Mouse (Mus musculus) neural tube, embryonic 12.5 days (tissue): ENCODE measurements at regions not wholly inside any gene's neighbourhood (a gene's known extent, or its start where the extent isn't known, plus 50 kb on each side); places are given as distances from the start of the nearest gene placed in this dataset.

ENCODE experiments used
- ATAC-seq: fragments of 200-750 bp; cut with Nextera tagmentation; 2 replicates; pipeline ENCODE4 v1.8.0; 2017; ENCODE audit warnings: low read depth, mild to moderate bottlenecking, moderate TSS enrichment, moderate library complexity; ENCODE audit not compliant: low FRiP score
- H3K27ac ChIP-seq: fragments of 300-500 bp; sonication (generic); 2 replicates; pipeline ENCODE4 v1.5.1; 2016
- H3K27me3 ChIP-seq: fragments of 300-500 bp; sonication (generic); replicated peaks from 2 replicates; pipeline ENCODE4 v1.6.1; 2016; ENCODE audit warnings: mild to moderate bottlenecking
- H3K36me3 ChIP-seq: fragments of 300-500 bp; sonication (generic); 2 replicates; pipeline ENCODE4 v1.6.1; 2016; ENCODE audit warnings: mild to moderate bottlenecking
- H3K4me1 ChIP-seq: fragments of 300-500 bp; sonication (generic); 2 replicates; pipeline ENCODE4 v1.6.1; 2016
- H3K4me2 ChIP-seq: fragments of 300-500 bp; sonication (generic); replicated peaks from 2 replicates; pipeline ENCODE4 v1.6.1; 2016; ENCODE audit warnings: mild to moderate bottlenecking
- H3K4me3 ChIP-seq: fragments of 300-500 bp; sonication (generic); 2 replicates; pipeline ENCODE4 v1.5.1; 2016
- H3K9ac ChIP-seq: fragments of 300-500 bp; sonication (generic); 2 replicates; pipeline ENCODE4 v1.6.1; 2016; ENCODE audit warnings: mild to moderate bottlenecking
- H3K9me3 ChIP-seq: fragments of 300-500 bp; sonication (generic); 2 replicates; pipeline ENCODE4 v1.6.1; 2016; ENCODE audit warnings: mild to moderate bottlenecking
- WGBS: fragments of 180-500 bp; shearing (Covaris S2); methylation state at CpG from one replicate; pipeline ENCODE4 v1.1.7; 2016; 5-methylcytosine and 5-hydroxymethylcytosine counted together

DNA sequence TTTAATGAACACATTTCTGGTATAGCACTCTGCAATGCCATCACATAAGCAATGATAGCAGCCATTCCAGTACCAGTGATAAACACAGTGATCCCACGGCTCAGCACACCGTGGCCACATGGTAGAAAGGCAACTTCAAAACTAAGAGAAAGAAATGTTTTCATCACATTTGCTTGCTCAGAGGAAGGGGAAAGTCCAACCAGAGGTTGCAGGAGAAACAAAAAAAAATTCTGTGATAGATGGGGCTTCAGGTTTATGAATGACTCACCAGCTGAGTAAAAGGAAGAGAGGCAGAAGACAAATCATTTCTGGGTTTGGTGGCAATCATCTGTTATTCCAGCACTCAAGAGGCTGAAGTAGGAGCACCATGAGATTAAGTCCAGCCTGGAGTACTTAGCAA is 103.5 kb downstream of the Gm9733 start:
- ATAC-seq: no peak
- H3K4me3 ChIP-seq: no peak overlapping the region
- no peak overlapping the region for H3K4me2 ChIP-seq
- H3K27ac ChIP-seq: no peak overlapping the region
- H3K27me3 ChIP-seq: no peaks in the 10 kb centered on the region
- WGBS: 93% methylated on average over 2 of the region's 2 CpGs
- no peaks in the 10 kb centered on the region for H3K9me3 ChIP-seq
- no peak overlapping the region for H3K9ac ChIP-seq
- H3K36me3 ChIP-seq: no peaks in the 10 kb centered on the region
- H3K4me1 ChIP-seq: no peaks in the 10 kb centered on the region

DNA sequence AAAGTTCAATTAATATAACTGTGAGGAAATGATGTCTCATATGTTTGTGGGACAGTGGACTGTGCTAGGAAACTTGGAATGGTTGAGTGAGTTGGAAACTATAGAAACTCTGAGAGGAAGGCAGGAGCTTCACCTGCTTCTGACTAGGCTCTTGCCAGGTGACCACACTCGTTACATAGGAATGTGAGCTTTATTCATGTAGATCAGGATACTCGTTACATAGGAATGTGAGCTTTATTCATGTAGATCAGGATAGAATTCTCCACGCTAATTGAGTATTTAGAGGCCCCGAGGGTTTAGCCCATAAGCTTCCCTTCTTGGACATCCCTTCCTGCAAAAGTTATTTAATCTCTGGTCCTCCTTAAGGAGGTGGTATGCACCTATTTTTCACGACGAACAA is 101.9 kb downstream of the Gm9733 start:
- Histone ChIP-seq H3K36me3 (no peaks in the 10 kb centered on the region), H3K4me2 (no peak overlapping the region), H3K27me3 (no peaks in the 10 kb centered on the region), H3K27ac (no peak overlapping the region), H3K4me1 (no peaks in the 10 kb centered on the region), H3K4me3 (no peak overlapping the region), H3K9ac (no peak overlapping the region), H3K9me3 (no peaks in the 10 kb centered on the region)
- no peak for ATAC-seq
- 76% methylated on average over 6 of the region's 6 CpGs for WGBS

DNA sequence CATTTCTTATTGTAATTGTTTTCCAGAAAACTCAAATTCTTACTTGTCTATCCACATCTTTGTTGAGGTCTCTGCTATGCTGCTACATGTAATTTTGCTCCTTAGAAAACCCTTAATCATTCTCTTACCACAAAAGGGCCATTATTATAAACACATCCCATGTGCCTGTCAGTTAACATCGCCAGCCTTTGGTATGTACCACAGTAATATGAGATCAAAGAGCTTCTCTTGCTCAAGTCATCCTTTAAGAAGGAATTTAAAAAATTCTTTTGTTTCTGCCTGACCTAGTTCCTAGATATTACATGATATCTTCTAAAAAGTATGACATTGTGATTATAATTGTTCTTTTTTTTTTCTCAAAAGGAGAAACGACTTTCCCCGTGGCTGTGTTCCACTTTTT is 100.7 kb downstream of the Gm9733 start:
- Histone ChIP-seq H3K4me2 (no peak overlapping the region), H3K27me3 (no peaks in the 10 kb centered on the region), H3K36me3 (no peaks in the 10 kb centered on the region), H3K4me3 (no peak overlapping the region), H3K27ac (no peak overlapping the region), H3K9me3 (no peaks in the 10 kb centered on the region), H3K4me1 (no peaks in the 10 kb centered on the region), H3K9ac (no peak overlapping the region)
- ATAC-seq: no peak
- WGBS: 63% methylated on average over 3 of the region's 3 CpGs

DNA sequence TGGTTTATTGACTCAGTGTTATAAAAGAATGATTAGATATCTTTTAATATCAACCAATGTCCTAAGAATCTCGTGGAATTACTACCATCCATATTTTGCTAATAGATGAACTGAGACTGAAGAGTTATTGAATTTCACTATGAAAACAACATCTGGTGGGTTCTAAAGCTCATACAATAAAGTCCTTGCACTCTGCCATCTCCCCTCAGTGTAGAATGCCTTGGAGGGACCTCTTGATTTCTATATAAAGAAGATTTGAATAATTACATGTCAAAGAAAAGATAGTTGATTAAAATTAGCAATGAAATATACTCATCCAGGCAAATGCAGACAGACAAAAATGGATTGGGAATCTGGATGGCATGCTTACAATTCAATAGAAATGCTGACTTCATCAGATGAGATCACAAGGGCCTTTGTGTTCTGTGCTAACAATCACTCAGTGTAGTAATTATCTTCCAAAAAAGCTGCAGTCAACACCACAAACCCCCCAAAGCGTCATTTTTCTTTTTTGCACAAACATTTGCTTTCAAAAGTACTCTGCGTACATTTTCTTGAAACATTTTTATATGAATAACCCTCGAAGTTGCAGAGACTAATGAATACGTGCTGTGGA is 94.2 kb downstream of the Gm9733 start:
- 83% methylated on average over 5 of the region's 5 CpGs for whole genome bisulfite sequencing
- H3K9ac ChIP-seq: no peak overlapping the region
- H3K27me3 ChIP-seq: no peaks in the 10 kb centered on the region
- no peaks in the 10 kb centered on the region for H3K4me1 ChIP-seq
- H3K9me3 ChIP-seq: no peaks in the 10 kb centered on the region
- H3K36me3 ChIP-seq: no peaks in the 10 kb centered on the region
- H3K27ac ChIP-seq: no peak overlapping the region
- no peak overlapping the region for H3K4me2 ChIP-seq
- ATAC-seq: no peak
- H3K4me3 ChIP-seq: no peak overlapping the region

DNA sequence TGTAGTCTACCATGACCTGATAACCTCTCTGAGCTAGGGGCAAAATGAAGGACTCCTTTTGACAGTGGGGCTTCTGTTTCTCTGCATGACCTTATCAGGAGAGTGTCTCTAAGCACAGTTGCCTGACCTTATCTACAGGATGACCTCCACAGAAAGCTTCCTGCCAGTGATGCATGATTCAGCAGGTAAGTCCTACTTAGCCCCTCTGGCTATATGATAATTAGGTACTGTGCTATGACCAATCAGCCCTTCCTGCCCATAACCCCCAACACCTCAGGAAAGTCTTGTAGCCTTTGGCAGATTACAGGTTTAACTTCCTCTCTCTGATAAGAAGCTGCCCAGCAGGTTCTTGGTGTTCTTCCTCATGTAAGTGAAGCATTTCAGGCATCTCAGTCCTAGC is 89.7 kb downstream of the Gm9733 start:
- H3K27me3 ChIP-seq: no peaks in the 10 kb centered on the region
- no peaks in the 10 kb centered on the region for H3K9me3 ChIP-seq
- no peak overlapping the region for H3K4me2 ChIP-seq
- no peak for ATAC-seq
- H3K4me1 ChIP-seq: no peaks in the 10 kb centered on the region
- no peak overlapping the region for H3K4me3 ChIP-seq
- H3K36me3 ChIP-seq: no peaks in the 10 kb centered on the region
- H3K27ac ChIP-seq: no peak overlapping the region
- no peak overlapping the region for H3K9ac ChIP-seq

DNA sequence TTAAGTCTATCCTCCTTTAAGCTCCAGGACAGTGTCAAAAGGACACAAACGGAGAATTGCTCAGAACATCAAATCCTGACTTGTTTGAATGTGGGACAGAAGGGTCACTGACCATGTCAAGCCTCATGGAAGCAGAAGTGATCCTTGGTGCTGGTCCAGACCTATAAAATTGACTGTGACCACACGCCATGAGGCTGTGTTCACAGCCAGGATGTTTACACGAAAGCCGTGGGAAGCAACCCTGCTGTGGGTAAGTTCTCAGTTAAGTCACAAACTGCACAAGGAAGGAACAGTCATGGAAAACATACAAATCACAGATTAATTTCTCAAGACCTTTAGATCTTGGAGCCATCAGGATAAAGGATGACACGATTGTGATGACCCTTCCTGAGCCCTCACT is 88.5 kb downstream of the Gm9733 start:
- ATAC-seq: no peak

DNA sequence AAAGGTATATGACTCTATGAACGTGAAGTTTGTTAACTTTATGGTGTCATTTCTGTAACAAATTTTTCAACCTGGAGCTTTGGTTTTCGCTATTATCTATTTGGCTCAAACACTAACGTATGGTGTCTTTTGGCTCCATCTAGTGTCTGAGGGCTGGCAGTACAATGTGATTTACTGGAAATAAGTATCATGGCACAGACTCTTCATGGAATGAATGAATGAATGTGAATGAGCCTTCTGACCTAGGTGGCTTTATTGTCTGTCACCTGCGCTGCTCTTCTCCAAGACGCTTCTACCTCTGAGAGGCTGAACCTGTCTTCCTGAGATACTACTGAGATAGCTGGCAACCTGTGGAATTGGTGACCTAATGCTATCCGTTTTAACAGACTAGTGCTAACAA is 87.1 kb downstream of the Gm9733 start:
- no peak overlapping the region for H3K4me2 ChIP-seq
- no peaks in the 10 kb centered on the region for H3K9me3 ChIP-seq
- WGBS: 32% methylated on average over 6 of the region's 6 CpGs
- ATAC-seq: peak; percentile 33; the same call in 1 of the 2 replicates
- no peaks in the 10 kb centered on the region for H3K27me3 ChIP-seq
- no peak overlapping the region for H3K4me3 ChIP-seq
- H3K27ac ChIP-seq: no peak overlapping the region
- no peak overlapping the region for H3K9ac ChIP-seq
- no peaks in the 10 kb centered on the region for H3K4me1 ChIP-seq
- H3K36me3 ChIP-seq: no peaks in the 10 kb centered on the region

More for the DNA sequence above, 88.5 kb downstream of the Gm9733 start:
- Histone ChIP-seq H3K27ac (no peak overlapping the region), H3K4me1 (no peaks in the 10 kb centered on the region), H3K27me3 (no peaks in the 10 kb centered on the region), H3K9me3 (no peaks in the 10 kb centered on the region), H3K36me3 (no peaks in the 10 kb centered on the region), H3K4me3 (no peak overlapping the region), H3K9ac (no peak overlapping the region), H3K4me2 (no peak overlapping the region)
- 69% methylated on average over 5 of the region's 5 CpGs for WGBS
